Mouse (Mus musculus): ENCODE data around the gene Rmdn3. TPM values are rescaled to one million over a fixed set of nuclear protein-coding genes. Genes with fewer than 3 reads are reported as not detected.
A peak's percentile ranks its signal among the peaks of the same experiment; 100 is the strongest.

Gene Rmdn3
- 9.2 and 10.7 TPM in 2 replicates for polyA plus RNA-seq (2012; rRNA removed)

- H3K36me3 ChIP-seq (ENCODE audit: control insufficient read depth, insufficient read depth, low read length), result no peaks in the 10 kb centered on the region; the same call in 1 of the 2 replicates
- no peaks in the 10 kb centered on the region for H3K27me3 ChIP-seq (ENCODE audit: control insufficient read depth, insufficient read depth, low read length)
- H3K4me1 ChIP-seq (ENCODE audit: control insufficient read depth, insufficient read depth, low read length), result peaks cover 2% of the 10 kb centered on the region; the same call in 1 of the 2 replicates
- H3K27ac ChIP-seq (ENCODE audit: control insufficient read depth, insufficient read depth, low read depth, low read length), result peak within 1 kb of the TSS; percentile 92
- TF ChIP-seq CTCF (IDR thresholded peaks at IDR 0.05; ENCODE audit: control insufficient read depth, insufficient read depth, insufficient replicate concordance, low read depth, low read length), result no peak
- peak; percentile 95 for TF ChIP-seq POLR2A (IDR thresholded peaks at IDR 0.05; ENCODE audit: control insufficient read depth, low read depth, low read length)
- peak within 1 kb of the TSS; percentile 98 for H3K4me3 ChIP-seq (ENCODE audit: control insufficient read depth, low read depth, low read length)
Measured at GRCm38 (mm10) chr2:119156681-119157572, at the start of gene Rmdn3. TSS of gene Rmdn3 (minus strand) at chr2:119157034.

- Histone ChIP-seq H3K4me3 (ENCODE audit: control insufficient read depth, low read depth, low read length) (no peak overlapping the region), H3K4me1 (ENCODE audit: control insufficient read depth, insufficient read depth, low read length) (peaks cover 2% of the 10 kb centered on the region), H3K27ac (ENCODE audit: control insufficient read depth, insufficient read depth, low read depth, low read length) (no peak overlapping the region), H3K27me3 (ENCODE audit: control insufficient read depth, insufficient read depth, low read length) (no peaks in the 10 kb centered on the region), H3K36me3 (ENCODE audit: control insufficient read depth, insufficient read depth, low read length) (no peaks in the 10 kb centered on the region)
- TF ChIP-seq CTCF (IDR thresholded peaks at IDR 0.05; ENCODE audit: control insufficient read depth, insufficient read depth, insufficient replicate concordance, low read depth, low read length) (no peak), POLR2A (IDR thresholded peaks at IDR 0.05; ENCODE audit: control insufficient read depth, low read depth, low read length) (no peak)
Measured at GRCm38 (mm10) chr2:119203871-119204460, 47.1 kb upstream of the Rmdn3 start.

- Histone ChIP-seq H3K36me3 (ENCODE audit: control insufficient read depth, insufficient read depth, low read length) (no peaks in the 10 kb centered on the region), H3K4me3 (ENCODE audit: control insufficient read depth, low read depth, low read length) (no peak overlapping the region), H3K27me3 (ENCODE audit: control insufficient read depth, insufficient read depth, low read length) (no peaks in the 10 kb centered on the region), H3K4me1 (ENCODE audit: control insufficient read depth, insufficient read depth, low read length) (no peaks in the 10 kb centered on the region), H3K27ac (ENCODE audit: control insufficient read depth, insufficient read depth, low read depth, low read length) (no peak overlapping the region)
- TF ChIP-seq POLR2A (IDR thresholded peaks at IDR 0.05; ENCODE audit: control insufficient read depth, low read depth, low read length), result no peak
- TF ChIP-seq CTCF (IDR thresholded peaks at IDR 0.05; ENCODE audit: control insufficient read depth, insufficient read depth, insufficient replicate concordance, low read depth, low read length), result no peak
Measured at GRCm38 (mm10) chr2:119202914-119203453, 46.1 kb upstream of the Rmdn3 start.

- TF ChIP-seq POLR2A (IDR thresholded peaks at IDR 0.05; ENCODE audit: control insufficient read depth, low read depth, low read length), result no peak
- no peak for TF ChIP-seq CTCF (IDR thresholded peaks at IDR 0.05; ENCODE audit: control insufficient read depth, insufficient read depth, insufficient replicate concordance, low read depth, low read length)
- H3K4me3 ChIP-seq (ENCODE audit: control insufficient read depth, low read depth, low read length), result no peak overlapping the region
- no peaks in the 10 kb centered on the region for H3K27me3 ChIP-seq (ENCODE audit: control insufficient read depth, insufficient read depth, low read length)
- no peaks in the 10 kb centered on the region for H3K36me3 ChIP-seq (ENCODE audit: control insufficient read depth, insufficient read depth, low read length)
- no peak overlapping the region for H3K27ac ChIP-seq (ENCODE audit: control insufficient read depth, insufficient read depth, low read depth, low read length)
- H3K4me1 ChIP-seq (ENCODE audit: control insufficient read depth, insufficient read depth, low read length), result no peaks in the 10 kb centered on the region
Measured at GRCm38 (mm10) chr2:119198934-119199333, 42.1 kb upstream of the Rmdn3 start.

- no peaks in the 10 kb centered on the region for H3K4me1 ChIP-seq (ENCODE audit: control insufficient read depth, insufficient read depth, low read length)
- TF ChIP-seq CTCF (IDR thresholded peaks at IDR 0.05; ENCODE audit: control insufficient read depth, insufficient read depth, insufficient replicate concordance, low read depth, low read length) (no peak), POLR2A (IDR thresholded peaks at IDR 0.05; ENCODE audit: control insufficient read depth, low read depth, low read length) (no peak)
- no peak overlapping the region for H3K27ac ChIP-seq (ENCODE audit: control insufficient read depth, insufficient read depth, low read depth, low read length)
- no peak overlapping the region for H3K4me3 ChIP-seq (ENCODE audit: control insufficient read depth, low read depth, low read length)
- H3K27me3 ChIP-seq (ENCODE audit: control insufficient read depth, insufficient read depth, low read length), result no peaks in the 10 kb centered on the region
- no peaks in the 10 kb centered on the region for H3K36me3 ChIP-seq (ENCODE audit: control insufficient read depth, insufficient read depth, low read length)
Measured at GRCm38 (mm10) chr2:119198049-119198448, 41.2 kb upstream of the Rmdn3 start.

GRCm38 (mm10) chr2:119197493-119197892 lies 40.7 kb upstream of the Rmdn3 start:
- no peak overlapping the region for H3K27ac ChIP-seq (ENCODE audit: control insufficient read depth, insufficient read depth, low read depth, low read length)
- no peak for TF ChIP-seq CTCF (IDR thresholded peaks at IDR 0.05; ENCODE audit: control insufficient read depth, insufficient read depth, insufficient replicate concordance, low read depth, low read length)
- TF ChIP-seq POLR2A (IDR thresholded peaks at IDR 0.05; ENCODE audit: control insufficient read depth, low read depth, low read length), result no peak

More at GRCm38 (mm10) chr2:119197493-119197892, 40.7 kb upstream of the Rmdn3 start:
- H3K4me1 ChIP-seq (ENCODE audit: control insufficient read depth, insufficient read depth, low read length), result no peaks in the 10 kb centered on the region
- H3K27me3 ChIP-seq (ENCODE audit: control insufficient read depth, insufficient read depth, low read length), result no peaks in the 10 kb centered on the region
- H3K36me3 ChIP-seq (ENCODE audit: control insufficient read depth, insufficient read depth, low read length), result no peaks in the 10 kb centered on the region
- H3K4me3 ChIP-seq (ENCODE audit: control insufficient read depth, low read depth, low read length), result no peak overlapping the region
